Mouse (Mus musculus): ENCODE results near the gene Clcnkb.

Gene Clcnkb

DNA sequence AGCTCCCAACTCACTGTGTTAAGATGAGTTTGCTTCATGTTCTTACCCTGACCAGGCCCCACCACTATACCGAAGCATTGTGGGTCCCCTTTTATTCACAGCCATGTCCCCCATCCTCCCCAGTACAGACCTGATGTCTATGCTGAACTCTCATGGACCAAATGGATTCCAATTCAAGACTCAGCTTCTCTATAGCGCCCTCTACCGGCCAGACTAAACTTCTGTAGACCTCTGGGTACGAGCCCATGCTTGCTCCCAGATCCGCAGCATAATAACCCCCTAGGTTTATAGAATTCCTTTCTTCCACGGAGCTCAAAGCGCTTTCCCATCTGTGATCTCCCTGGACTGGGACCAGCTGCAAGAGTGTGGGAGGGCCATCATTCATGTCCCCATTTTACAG lies 55.0 kb downstream of the Clcnkb start:
- peak; percentile 64 for DNase-seq (ENCODE audit: extremely low spot score, low spot score)

DNA sequence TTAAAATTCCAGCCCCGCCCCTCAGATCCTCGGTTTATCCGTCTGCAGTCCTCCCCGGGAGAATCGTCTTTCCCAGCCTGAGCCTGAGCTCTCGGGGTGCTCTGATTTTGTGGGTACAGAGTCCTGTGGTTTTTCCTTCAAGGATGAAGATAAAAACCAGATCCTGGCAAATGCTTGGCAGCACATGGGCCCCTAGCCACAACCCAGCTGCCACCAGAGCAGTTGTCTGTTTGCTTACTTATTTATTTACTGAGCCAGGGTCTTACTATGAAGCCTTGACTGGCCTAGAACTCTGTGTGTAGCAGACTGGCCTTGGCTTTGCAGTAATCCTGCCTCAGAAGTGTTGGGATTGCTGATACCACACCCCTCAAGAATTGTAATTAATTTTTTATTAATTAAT lies 56.6 kb downstream of the Clcnkb start:
- DNase-seq (ENCODE audit: extremely low spot score, low spot score): no peak

DNA sequence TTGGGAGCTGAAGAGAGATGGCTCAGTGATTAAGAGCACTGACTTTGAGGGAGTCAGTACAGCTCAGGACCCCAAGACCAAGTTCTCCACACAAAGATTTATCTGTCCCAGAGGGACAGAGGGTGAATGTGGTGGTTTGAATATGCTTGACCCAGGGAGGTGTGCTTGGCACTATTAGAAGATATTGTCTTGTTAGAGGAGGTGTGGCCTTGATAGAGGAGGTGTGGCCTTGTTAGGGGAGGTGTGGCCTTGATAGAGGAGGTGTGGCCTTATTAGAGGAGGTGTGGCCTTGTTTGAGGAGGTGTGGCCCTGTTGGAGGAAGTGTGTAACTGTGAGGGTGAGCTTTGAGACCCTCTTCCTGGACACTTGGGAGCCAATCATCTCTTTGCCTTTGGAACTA lies 58.0 kb downstream of the Clcnkb start:
- no peak for DNase-seq (ENCODE audit: extremely low spot score, low spot score)

Measured in neural tube, embryonic 10.5 days (tissue).